Mouse (Mus musculus) embryo, embryonic 11.5 days (tissue): Measurements from ENCODE around the gene Ptpn9.

Experiments
- DNase-seq: peaks from one replicate; pipeline ENCODE4 v3.0.0-alpha.2; 2012; ENCODE audit warnings: low read depth, low spot score

Gene Ptpn9

DNA sequence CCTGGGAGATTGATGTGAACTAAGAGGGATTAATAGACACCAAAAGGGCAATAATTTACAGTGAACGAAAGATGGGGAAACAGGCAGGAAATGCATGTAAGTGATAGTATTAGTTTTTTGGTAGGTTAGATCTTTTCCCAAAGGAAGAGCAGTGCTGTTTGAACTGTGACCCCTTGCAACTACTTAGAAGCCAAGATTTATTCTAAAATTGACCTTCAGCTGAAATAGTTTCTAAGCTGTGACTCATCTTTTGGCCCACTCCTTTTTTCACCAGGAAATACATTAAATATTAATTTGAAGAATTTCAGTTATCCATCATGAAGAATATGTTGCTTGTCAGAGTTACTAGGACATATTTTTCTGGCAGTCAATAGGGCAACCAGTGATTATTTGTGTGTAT, 19.0 kb downstream of the Ptpn9 start:
- no peak for DNase-seq

GRCm38 (mm10) chr9:57014766-57015165, 20.0 kb downstream of the Ptpn9 start:
- DNase-seq = no peak

- no peak for DNase-seq
These were observed 22.9 kb downstream of the Ptpn9 start for GRCm38 (mm10) chr9:57017631-57018030.

DNA sequence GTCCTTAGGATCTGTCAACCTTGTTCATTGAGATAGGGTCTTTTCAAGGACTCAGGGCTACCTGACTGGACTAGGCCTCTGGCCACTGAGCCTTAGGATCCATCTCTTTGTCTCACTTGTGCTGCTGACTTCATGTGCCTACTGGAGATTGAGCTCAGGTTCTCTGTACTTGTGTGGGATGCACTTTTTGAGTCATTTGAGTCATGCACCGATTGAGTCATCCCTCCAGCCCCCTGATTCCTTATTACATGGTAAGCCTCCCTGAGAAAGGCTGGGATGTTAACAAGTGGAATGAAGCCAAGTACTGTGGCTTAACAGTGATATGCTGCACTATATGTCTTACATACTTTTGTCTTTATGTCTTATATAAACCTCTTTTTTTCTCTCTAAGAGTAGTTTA, 37.0 kb downstream of the Ptpn9 start:
- DNase-seq = no peak

DNA sequence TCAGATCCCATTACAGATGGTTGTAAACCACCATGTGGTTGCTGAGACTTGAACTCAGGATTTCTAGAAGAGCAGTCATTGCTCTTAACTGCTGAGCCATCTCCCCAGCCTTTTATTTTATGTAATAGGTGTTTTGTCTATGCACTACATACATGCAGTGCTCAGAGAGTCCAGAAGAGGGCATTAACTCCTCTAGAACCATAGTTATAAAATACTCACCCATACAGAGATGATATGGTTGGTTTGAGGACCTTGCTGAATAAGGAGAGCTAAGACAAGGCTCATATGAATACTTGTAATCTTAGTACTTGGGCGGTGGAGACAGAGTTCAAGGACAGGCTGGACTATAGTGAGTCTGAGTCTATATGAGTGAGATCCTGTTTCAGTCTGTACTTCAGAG, 61.5 kb downstream of the Ptpn9 start:
- DNase-seq = peak; percentile 26

DNA sequence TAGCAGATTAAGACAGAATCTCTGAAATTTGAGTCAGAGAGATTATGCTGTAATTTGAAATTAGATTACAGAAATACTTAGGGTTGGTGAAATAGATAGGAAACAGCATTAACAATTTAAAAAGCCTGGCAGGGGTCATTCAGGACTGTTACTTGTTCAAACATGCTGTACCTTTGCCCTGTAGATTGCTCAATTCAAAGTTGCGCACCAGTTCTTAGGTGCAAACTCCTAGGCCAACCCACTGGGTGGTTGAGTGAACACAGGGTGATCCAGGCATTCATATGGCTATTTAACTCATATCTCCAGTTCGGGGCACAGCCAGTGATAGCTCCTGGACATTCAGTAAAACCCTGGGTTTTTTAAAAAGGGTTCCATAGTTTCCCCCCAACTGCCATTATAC, 69.4 kb downstream of the Ptpn9 start:
- no peak for DNase-seq

DNA sequence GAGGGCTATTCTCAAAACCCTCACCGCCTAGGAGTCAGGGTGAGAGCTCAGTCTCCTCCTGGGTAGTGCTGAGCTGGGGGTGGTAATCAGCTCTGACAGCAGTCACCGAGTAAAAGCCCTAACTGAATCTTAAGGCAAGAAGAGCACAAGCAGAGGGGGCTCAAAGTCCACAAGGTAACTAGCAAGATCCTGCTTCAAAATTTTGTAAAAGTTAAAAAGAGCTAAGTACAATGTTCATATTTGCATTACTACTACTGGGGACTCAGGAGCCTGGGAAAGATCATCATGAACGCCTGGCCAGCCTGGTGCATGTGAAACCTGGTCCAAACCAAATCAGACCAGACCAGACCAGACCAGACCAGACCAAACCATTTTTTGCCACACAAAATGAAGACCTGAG, 73.5 kb downstream of the Ptpn9 start:
- DNase-seq = no peak

- no peak for DNase-seq
These were observed 75.5 kb downstream of the Ptpn9 start for GRCm38 (mm10) chr9:57070262-57070661.

DNA sequence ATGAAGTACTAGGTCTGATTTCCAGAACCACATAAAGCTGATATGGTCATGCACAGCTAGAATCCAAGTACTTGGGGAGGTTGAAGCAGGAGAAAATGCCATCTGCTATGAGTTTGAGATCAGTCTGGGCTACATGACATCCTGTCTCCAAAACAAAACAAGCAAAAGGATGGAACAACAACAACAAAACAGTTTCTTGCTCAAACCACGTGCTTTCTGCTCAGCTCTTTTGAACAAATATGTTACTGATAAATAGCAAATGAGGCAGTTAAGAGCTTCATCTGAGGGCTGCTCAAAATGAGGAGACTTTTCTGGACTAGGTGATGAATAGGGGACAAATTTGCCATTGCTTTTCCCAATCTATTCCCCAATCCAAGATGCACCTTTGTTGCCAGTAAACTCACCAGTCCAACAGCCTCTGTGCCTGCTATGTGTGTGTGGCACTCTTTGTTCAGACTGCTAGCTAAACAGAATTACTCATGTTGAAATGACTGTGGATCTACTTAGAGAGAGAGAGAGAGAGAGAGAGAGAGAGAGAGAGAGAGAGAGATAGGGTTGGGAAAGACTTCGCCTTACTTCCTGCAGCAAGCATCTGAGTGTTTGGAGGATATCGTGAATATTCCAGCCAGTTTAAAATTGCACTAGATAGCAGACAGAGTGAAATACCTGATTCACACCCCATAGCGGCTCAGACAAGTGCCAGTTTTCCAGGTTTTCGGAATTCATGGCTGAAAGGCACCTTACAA, 76.2 kb downstream of the Ptpn9 start:
- no peak for DNase-seq

- peak; percentile 70 for DNase-seq
These were observed 77.2 kb downstream of the Ptpn9 start, which contains the start of gene Sin3a for GRCm38 (mm10) chr9:57071801-57072351. Sin3a (plus strand) TSS chr9:57072040.

- no peak for DNase-seq
These were observed 77.8 kb downstream of the Ptpn9 start for GRCm38 (mm10) chr9:57072526-57072988.

- DNase-seq = peak; percentile 99
These were observed 78.5 kb downstream of the Ptpn9 start for GRCm38 (mm10) chr9:57072989-57073789.

GRCm38 (mm10) chr9:57073790-57074094, 79.0 kb downstream of the Ptpn9 start:
- DNase-seq = no peak

GRCm38 (mm10) chr9:57074171-57074821, 79.6 kb downstream of the Ptpn9 start:
- peak; percentile 14 for DNase-seq

DNA sequence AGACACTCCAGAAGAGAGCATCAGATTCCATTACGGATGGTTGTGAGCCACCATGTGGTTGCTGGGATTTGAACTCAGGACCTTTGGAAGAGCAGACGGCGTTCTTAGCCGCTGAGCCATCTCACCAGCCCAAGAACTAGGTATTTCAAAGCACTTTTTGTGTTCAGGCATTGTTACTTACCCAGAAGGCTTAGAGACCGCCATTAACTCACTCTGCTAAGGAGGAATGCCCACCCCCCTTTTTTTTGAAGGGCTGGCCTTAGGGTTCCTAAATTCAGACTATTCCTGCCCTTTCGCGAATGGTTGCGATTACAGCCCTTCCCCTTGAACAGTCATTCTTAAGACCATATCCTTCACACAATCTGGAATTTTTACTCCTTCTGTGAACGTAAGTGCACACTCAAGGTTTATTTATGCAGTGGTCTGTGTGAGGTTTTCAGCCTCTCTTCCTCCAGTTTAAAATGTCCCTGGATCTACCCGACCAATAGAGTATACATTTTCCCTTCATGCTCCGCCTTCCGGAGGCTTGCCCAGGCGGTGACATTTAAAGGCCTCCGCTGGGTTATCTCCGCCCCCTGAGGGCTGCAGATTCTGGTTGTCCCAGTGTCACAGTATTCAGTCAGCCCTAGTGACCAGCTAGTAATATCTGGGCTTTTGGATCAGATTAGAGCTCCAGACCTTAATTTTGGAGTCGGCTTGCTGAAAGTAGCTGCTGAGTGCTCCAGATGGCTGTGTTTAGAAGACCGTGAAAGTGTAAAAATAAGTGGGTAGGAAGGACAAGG, 80.3 kb downstream of the Ptpn9 start:
- DNase-seq = peak; percentile 43

GRCm38 (mm10) chr9:57075681-57076381, 81.1 kb downstream of the Ptpn9 start:
- DNase-seq = peak; percentile 93

GRCm38 (mm10) chr9:57076701-57077660, 82.3 kb downstream of the Ptpn9 start:
- DNase-seq = peak; percentile 79

DNA sequence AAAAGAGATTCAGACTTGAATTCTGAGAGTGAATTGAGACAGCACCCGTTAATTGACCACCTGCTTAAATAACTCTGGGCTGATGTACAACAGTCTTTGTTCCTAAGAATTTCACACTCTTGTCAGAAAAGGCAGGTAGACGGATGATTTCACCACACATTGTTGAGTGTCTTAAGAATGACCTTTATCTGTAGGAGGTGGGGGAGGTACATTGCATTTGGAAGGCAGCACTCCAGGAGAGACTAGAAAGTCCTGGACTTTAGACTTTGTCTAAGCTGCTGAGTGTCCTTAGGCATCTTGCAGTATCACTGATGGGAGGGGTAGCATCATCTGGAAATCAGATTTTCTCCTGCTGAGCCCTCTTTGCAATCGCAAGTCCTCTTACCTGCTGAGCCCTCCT, 87.5 kb downstream of the Ptpn9 start:
- no peak for DNase-seq
